Mouse (Mus musculus) thymus, postnatal 0 days (tissue): ENCODE results near the gene Flt3l. TPM values are rescaled to one million over a fixed set of nuclear protein-coding genes. Genes with fewer than 3 reads are reported as not detected.
"Not testable (repeated sequence)": the region's sequence is repeated elsewhere in the genome, so short reads cannot be mapped to it uniquely, and the experiment has no call there.

ENCODE experiments used
- DNase-seq: peaks from one replicate; pipeline ENCODE4 v3.0.0-alpha.2; 2015; ENCODE audit warnings: low spot score
- polyA plus RNA-seq: library from polyadenylated mRNA; unstranded; fragments of >200 nt; fragmentation: Nextera tagmentation; extraction: Ambion mirVana; gene quantifications from 2 replicates; pipeline ENCODE4 v1.2.1, GENCODE M21; 2015

Flt3l gene
- polyA plus RNA-seq, 1 experiment from 2014 or later: 24.5 TPM

DNA sequence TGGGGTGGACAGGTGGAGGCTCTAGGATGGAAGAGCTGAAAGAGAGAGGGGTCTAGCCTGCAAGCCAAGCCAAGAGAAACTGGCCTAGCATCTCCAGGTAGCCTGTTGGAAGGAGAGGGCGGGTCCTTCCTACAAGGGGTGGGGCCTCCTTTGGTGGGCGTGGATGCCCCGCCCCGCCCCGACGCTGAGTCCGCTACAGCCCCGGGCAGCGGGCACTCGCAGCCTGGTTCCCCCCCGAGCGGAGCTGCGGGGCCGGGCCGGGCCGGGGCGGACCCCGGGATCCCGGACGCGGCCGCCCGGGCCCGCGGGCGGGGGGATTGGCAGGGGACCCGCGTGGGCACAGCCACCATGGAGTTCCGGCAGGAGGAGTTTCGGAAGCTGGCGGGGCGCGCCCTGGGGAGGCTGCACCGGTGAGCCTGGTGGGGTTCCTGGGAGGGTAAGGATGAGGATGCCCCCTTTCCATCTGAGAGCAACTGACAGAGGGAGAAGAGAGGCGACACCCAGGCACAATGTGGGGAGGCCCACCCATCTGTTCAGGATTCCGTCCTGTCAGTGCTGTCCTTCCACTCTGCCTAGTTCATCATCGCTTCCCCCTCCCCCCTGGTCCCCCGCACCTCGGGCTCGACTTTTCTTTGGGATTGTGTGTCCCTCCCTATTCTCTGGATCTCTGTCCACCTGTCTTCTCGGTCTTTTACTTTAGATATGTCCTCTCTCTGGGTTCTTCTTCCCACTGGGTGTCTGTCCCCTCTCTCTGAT, 27.7 kb upstream of the Flt3l start, which contains the start of gene Slc17a7:
TSS of gene Slc17a7 (plus strand) at position 215 of the 756 bp plus-strand sequence.
- peak; percentile 26 for DNase-seq

GRCm38 (mm10) chr7:45162996-45163615, 26.9 kb upstream of the Flt3l start:
- no peak for DNase-seq

- no peak for DNase-seq
Observed at GRCm38 (mm10) chr7:45162551-45162950, 26.3 kb upstream of the Flt3l start.

DNA sequence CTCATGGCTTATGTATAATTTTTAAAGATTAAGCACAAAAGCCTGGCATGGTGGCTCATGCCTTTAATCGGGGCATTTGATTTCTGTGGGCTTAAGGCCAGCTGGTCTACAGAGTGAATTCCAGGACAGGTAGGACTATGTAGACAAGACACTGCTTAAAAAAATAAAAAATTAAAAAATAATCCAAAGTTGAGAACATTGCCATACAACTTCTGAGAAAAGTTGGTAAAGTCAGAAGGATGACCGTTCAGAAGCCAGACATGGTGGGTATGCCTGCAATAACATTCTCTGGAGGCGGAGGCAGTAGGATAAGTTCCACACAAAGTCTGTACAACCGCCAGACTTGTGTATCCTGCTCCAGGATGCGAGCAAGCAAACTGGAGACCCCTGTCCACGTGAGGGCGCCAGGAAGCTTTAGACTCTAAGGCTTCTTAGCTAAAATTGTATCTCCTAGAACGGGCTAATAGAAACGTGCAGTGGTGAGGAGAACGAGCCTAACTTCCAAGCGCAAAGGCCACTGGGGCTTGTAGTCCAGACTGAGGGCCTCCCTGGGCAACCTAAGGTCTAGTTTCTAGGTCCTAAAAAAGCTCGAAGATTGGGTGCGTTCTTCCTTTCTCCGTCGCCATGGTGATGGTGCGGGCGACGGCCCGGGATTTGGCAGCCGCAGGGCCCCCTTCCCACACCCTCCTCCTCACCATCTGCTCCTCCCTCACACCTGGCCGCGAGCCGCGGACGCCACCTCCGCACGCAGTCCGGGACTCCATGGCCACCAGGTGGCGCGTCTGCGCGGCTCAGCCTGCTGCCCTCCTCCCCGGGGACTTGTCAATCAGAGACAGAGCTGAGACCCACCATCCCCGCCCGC, 25.6 kb upstream of the Flt3l start:
- DNase-seq: peak; percentile 87

DNA sequence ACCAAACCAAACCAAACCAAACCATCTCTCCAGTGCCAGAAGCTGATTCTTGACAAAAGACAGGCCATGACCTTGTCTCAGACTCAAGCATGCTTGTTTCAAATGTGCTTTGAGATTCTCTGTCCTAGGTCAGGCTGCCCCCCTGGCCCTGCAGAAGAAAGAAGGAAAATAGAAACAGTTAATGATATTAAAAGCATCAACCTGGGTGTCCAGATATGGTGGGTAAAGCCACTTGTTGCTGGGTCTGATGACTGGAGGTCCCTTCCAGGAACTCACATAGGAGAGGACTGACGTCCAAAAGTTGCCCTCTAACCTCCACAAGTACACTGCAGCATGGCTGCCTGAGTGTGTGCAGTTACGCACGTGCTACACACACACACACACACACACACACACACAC, 24.6 kb upstream of the Flt3l start:
- DNase-seq: no peak

DNA sequence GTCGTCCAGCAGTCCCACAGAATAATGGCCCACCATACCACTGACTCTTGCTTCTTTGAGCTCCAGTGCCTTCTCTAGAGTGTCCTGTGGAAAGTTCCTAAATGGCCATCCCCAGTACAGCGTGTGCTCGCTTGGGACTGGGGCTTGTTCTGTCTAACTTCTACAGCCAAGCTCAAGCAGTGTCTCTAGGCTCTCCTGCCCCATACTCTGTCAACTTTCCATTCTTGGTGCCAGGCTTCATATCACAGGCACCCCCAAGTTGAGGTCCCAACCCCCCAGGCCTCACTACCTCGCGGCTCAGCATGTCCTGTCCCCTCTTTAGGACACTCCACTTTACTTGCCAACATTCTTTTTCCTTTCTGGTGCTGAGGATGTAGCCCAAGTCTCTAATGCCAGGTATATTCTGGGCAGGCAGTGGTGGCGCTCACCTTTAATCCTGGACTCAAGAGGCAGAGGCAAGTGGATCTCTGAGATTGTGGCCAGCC, 24.1 kb upstream of the Flt3l start:
- no peak for DNase-seq

DNA sequence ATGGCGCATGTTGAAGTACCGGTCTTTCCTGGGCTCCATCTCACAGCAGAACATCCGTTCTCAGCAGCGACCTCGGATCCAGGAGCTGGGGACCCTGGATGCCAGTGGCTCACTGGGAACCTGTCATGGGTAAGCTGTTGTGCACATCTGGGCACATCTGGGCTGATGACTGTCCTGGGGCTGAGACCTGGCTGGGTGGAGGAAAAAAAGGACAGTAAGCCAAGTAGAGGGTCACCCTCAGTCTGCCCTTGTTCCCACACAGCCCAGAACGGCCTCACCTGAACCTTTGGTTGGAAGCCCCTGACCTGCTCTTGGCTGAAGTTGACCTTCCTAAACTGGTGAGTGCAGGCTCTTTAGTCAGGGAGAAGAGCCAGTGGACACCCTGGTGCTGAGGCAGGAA, 22.8 kb upstream of the Flt3l start:
- no peak for DNase-seq

GRCm38 (mm10) chr7:45157459-45157858, 21.2 kb upstream of the Flt3l start:
- no peak for DNase-seq

GRCm38 (mm10) chr7:45156206-45156605, 20.0 kb upstream of the Flt3l start:
- no peak for DNase-seq

- no peak for DNase-seq
Observed at GRCm38 (mm10) chr7:45155590-45155989, 19.4 kb upstream of the Flt3l start.

GRCm38 (mm10) chr7:45154993-45155514, 18.8 kb upstream of the Flt3l start:
- DNase-seq: peak; percentile 55

GRCm38 (mm10) chr7:45154096-45154992, 18.1 kb upstream of the Flt3l start, which contains the start of the genes Pih1d1 and Aldh16a1:
Gene Pih1d1 (plus strand): TSS chr7:45154303.
Gene Aldh16a1 (minus strand): TSS chr7:45154584.
- DNase-seq: peak; percentile 98

- no peak for DNase-seq
Observed at GRCm38 (mm10) chr7:45153586-45153985, 17.4 kb upstream of the Flt3l start.

- DNase-seq: not testable (repeated sequence)
Observed at GRCm38 (mm10) chr7:45153052-45153451, 16.8 kb upstream of the Flt3l start.

- no peak for DNase-seq
Observed at GRCm38 (mm10) chr7:45151303-45151702, 15.1 kb upstream of the Flt3l start.

DNA sequence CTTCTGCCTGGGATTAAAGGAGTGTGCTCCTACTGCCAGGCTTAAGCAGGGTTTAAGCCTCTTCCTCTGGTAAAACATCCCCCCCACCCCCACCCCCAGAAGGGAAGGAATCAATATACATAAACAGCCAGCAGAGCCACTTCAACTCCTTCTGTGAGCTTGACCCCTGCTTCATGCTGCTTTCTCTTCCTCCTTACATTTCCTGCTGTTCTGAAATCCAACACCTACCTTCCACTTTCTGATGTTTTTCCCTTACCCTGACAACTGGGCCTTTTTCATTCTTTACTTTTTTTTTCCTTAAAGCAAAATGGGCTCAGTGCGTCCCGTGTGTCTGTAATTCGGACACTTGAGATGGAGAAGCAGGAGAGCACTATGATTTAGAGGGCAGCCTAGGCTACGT, 14.1 kb upstream of the Flt3l start:
- DNase-seq: no peak

- no peak for DNase-seq
Observed at GRCm38 (mm10) chr7:45149545-45149944, 13.3 kb upstream of the Flt3l start.

GRCm38 (mm10) chr7:45148534-45149098, 12.4 kb upstream of the Flt3l start:
- DNase-seq: no peak

- no peak for DNase-seq
Observed at GRCm38 (mm10) chr7:45147899-45148298, 11.7 kb upstream of the Flt3l start.

DNA sequence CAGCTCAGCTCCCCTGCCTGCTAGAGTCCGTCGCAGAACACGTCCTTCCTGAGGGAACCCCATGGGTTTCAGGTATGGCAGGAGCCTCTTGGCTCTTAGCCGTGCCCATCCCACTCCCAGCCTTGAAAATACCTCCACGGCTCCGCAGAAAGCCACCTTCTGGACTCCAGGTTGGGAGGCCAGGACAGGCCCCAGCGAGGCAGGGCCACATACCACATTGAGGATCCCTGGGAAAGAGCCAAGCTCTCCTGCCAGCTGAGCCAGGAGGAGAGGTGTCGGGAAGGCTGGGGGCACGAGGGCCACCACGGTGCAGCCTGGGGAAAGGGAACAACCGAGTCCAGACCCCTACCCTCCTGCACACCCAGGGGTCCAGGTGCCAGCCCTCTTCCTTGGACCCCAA, 11.0 kb upstream of the Flt3l start:
- DNase-seq: no peak
